Mouse (Mus musculus): ENCODE results near the gene Pdlim3. TPM values are rescaled to one million over a fixed set of nuclear protein-coding genes. Genes with fewer than 3 reads are reported as not detected.

Gene Pdlim3
- polyA plus RNA-seq, 1 experiment from 2014 or later, result 10.3 TPM

DNA sequence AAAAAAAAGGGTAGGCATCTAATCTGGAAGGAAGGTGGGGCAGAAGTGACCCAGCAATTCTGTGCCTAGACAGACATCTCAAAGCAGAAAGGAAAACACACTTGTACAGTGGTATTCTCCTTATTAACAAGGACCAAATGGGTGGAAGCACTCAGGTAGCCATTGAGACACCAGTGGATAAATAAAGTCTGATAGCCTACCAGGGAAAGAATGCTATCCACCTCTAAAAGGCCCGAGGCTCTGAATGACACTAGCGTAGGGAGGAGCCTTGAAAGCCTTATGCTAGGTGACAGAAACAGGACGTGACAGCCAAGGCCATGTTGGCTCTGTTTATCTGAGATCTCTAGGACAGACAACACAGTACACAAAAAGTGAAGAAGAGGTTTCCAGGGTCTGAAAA, 31.2 kb downstream of the Pdlim3 start:
- ATAC-seq (ENCODE audit: insufficient number of reproducible peaks, low FRiP score, low TSS enrichment, low read depth) (no peak), DNase-seq (ENCODE audit: low spot score) (no peak)
- H3K27ac ChIP-seq (replicated peaks; ENCODE audit: low read depth, low read length), result no peak overlapping the region
- no peaks in the 10 kb centered on the region for H3K9me3 ChIP-seq (ENCODE audit: control insufficient read depth, low read length)
- no peak overlapping the region for H3K4me2 ChIP-seq (ENCODE audit: low read depth, severe bottlenecking)
- H3K9ac ChIP-seq (ENCODE audit: low read length), result no peak overlapping the region
- H3K27me3 ChIP-seq (ENCODE audit: control insufficient read depth, insufficient read depth, low read length), result no peaks in the 10 kb centered on the region
- no peaks in the 10 kb centered on the region for H3K36me3 ChIP-seq (ENCODE audit: control insufficient read depth, insufficient read depth, low read length)
- WGBS, result 92% methylated on average over 3 of the region's 3 CpGs
- H3K4me1 ChIP-seq (ENCODE audit: control insufficient read depth, insufficient read depth, low read length), result no peaks in the 10 kb centered on the region
- H3K4me3 ChIP-seq (ENCODE audit: low read depth, low read length), result no peak overlapping the region

DNA sequence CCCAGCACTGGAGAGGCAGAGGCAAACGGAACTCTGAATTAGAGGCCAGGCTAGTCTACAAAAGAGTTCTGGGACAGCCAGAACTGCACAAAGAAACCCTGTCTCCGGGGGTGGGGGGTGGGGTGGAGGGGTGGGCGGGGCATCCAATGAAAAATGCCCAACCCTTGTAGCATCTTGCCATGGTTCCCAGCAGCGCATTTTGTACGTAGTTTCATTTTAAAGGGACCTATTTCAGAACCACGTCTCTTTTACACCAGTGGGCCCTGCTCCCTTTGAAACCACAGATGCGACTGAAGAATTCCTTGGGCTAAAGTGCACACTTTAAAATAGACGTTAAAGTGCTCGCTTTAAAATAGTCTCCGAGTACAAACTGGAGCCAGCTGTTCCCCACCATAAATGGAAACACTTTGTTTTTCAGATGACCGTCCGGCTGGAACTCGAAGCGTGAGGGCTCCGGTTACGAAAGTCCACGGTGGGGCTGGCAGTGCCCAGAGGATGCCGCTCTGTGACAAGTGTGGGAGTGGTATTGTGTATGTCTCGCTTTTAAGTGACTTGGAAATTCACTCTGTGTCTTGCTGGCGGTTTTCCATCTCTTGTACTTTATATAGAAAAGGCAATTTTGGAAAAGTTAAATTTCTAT, 31.9 kb downstream of the Pdlim3 start:
- H3K9me3 ChIP-seq (ENCODE audit: control insufficient read depth, low read length), result no peaks in the 10 kb centered on the region
- no peak overlapping the region for H3K9ac ChIP-seq (ENCODE audit: low read length)
- H3K4me1 ChIP-seq (ENCODE audit: control insufficient read depth, insufficient read depth, low read length), result no peaks in the 10 kb centered on the region
- H3K4me2 ChIP-seq (ENCODE audit: low read depth, severe bottlenecking), result no peak overlapping the region
- no peaks in the 10 kb centered on the region for H3K27me3 ChIP-seq (ENCODE audit: control insufficient read depth, insufficient read depth, low read length)
- ATAC-seq (ENCODE audit: insufficient number of reproducible peaks, low FRiP score, low TSS enrichment, low read depth), result no peak
- H3K27ac ChIP-seq (replicated peaks; ENCODE audit: low read depth, low read length), result no peak overlapping the region
- WGBS, result 69% methylated on average over 20 of the region's 20 CpGs
- H3K4me3 ChIP-seq (ENCODE audit: low read depth, low read length), result no peak overlapping the region
- DNase-seq (ENCODE audit: low spot score), result no peak
- H3K36me3 ChIP-seq (ENCODE audit: control insufficient read depth, insufficient read depth, low read length), result no peaks in the 10 kb centered on the region

DNA sequence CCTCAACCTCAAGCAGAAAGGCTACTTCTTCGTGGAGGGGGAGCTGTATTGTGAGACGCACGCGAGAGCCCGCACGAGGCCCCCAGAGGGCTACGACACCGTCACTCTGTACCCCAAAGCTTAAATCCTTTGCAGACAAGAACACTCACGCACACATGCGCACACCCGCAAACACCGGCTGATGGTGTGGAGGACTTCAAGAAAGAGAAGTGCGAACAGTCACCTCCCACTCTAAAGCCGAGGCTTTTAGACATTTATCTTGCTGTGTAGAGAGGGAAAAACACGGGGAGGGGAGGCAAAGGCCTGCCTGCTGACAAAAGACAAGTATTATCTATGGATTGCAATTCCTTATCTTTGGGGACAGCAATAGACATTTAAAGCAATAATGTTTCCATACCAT, 33.6 kb downstream of the Pdlim3 start:
- no peak overlapping the region for H3K4me3 ChIP-seq (ENCODE audit: low read depth, low read length)
- no peaks in the 10 kb centered on the region for H3K36me3 ChIP-seq (ENCODE audit: control insufficient read depth, insufficient read depth, low read length)
- H3K27ac ChIP-seq (replicated peaks; ENCODE audit: low read depth, low read length), result no peak overlapping the region
- 87% methylated on average over 15 of the region's 15 CpGs for WGBS
- no peaks in the 10 kb centered on the region for H3K27me3 ChIP-seq (ENCODE audit: control insufficient read depth, insufficient read depth, low read length)
- no peaks in the 10 kb centered on the region for H3K4me1 ChIP-seq (ENCODE audit: control insufficient read depth, insufficient read depth, low read length)
- ATAC-seq (ENCODE audit: insufficient number of reproducible peaks, low FRiP score, low TSS enrichment, low read depth) (no peak), DNase-seq (ENCODE audit: low spot score) (no peak)
- no peak overlapping the region for H3K4me2 ChIP-seq (ENCODE audit: low read depth, severe bottlenecking)
- no peaks in the 10 kb centered on the region for H3K9me3 ChIP-seq (ENCODE audit: control insufficient read depth, low read length)
- H3K9ac ChIP-seq (ENCODE audit: low read length), result no peak overlapping the region

- Histone ChIP-seq H3K27ac (replicated peaks; ENCODE audit: low read depth, low read length) (no peak overlapping the region), H3K27me3 (ENCODE audit: control insufficient read depth, insufficient read depth, low read length) (no peaks in the 10 kb centered on the region), H3K9ac (ENCODE audit: low read length) (no peak overlapping the region), H3K4me3 (ENCODE audit: low read depth, low read length) (no peak overlapping the region), H3K4me1 (ENCODE audit: control insufficient read depth, insufficient read depth, low read length) (no peaks in the 10 kb centered on the region), H3K36me3 (ENCODE audit: control insufficient read depth, insufficient read depth, low read length) (no peaks in the 10 kb centered on the region), H3K4me2 (ENCODE audit: low read depth, severe bottlenecking) (no peak overlapping the region), H3K9me3 (ENCODE audit: control insufficient read depth, low read length) (no peaks in the 10 kb centered on the region)
- WGBS, result 95% methylated on average over 7 of the region's 7 CpGs
- DNase-seq (ENCODE audit: low spot score), result no peak
- no peak for ATAC-seq (ENCODE audit: insufficient number of reproducible peaks, low FRiP score, low TSS enrichment, low read depth)
Measured at GRCm38 (mm10) chr8:45920392-45920791, 35.1 kb downstream of the Pdlim3 start.

GRCm38 (mm10) chr8:45922116-45922515, 36.9 kb downstream of the Pdlim3 start:
- Histone ChIP-seq H3K9ac (ENCODE audit: low read length) (no peak overlapping the region), H3K4me3 (ENCODE audit: low read depth, low read length) (no peak overlapping the region), H3K36me3 (ENCODE audit: control insufficient read depth, insufficient read depth, low read length) (no peaks in the 10 kb centered on the region), H3K27me3 (ENCODE audit: control insufficient read depth, insufficient read depth, low read length) (no peaks in the 10 kb centered on the region), H3K4me2 (ENCODE audit: low read depth, severe bottlenecking) (no peak overlapping the region), H3K9me3 (ENCODE audit: control insufficient read depth, low read length) (no peaks in the 10 kb centered on the region), H3K27ac (replicated peaks; ENCODE audit: low read depth, low read length) (no peak overlapping the region), H3K4me1 (ENCODE audit: control insufficient read depth, insufficient read depth, low read length) (no peaks in the 10 kb centered on the region)
- WGBS, result 96% methylated on average over 7 of the region's 7 CpGs
- no peak for ATAC-seq (ENCODE audit: insufficient number of reproducible peaks, low FRiP score, low TSS enrichment, low read depth)
- DNase-seq (ENCODE audit: low spot score), result no peak

GRCm38 (mm10) chr8:45934582-45935014, 49.3 kb downstream of the Pdlim3 start, which contains the start of gene Ccdc110:
Gene Ccdc110 (plus strand): TSS chr8:45934619.
- H3K27me3 ChIP-seq (ENCODE audit: control insufficient read depth, insufficient read depth, low read length), result no peaks in the 10 kb centered on the region
- ATAC-seq (ENCODE audit: insufficient number of reproducible peaks, low FRiP score, low TSS enrichment, low read depth) (peak; percentile 62; the same call in 1 of the 2 replicates), DNase-seq (ENCODE audit: low spot score) (peak; percentile 99)
- no peaks in the 10 kb centered on the region for H3K36me3 ChIP-seq (ENCODE audit: control insufficient read depth, insufficient read depth, low read length)
- H3K9me3 ChIP-seq (ENCODE audit: control insufficient read depth, low read length), result no peaks in the 10 kb centered on the region
- peak within 1 kb of the TSS; percentile 40; the same call in 1 of the 2 replicates for H3K4me2 ChIP-seq (ENCODE audit: low read depth, severe bottlenecking)
- no peaks in the 10 kb centered on the region for H3K4me1 ChIP-seq (ENCODE audit: control insufficient read depth, insufficient read depth, low read length)
- H3K9ac ChIP-seq (ENCODE audit: low read length), result no peak within 1 kb of the TSS
- H3K4me3 ChIP-seq (ENCODE audit: low read depth, low read length), result peak within 1 kb of the TSS; percentile 19
- no peak within 1 kb of the TSS for H3K27ac ChIP-seq (replicated peaks; ENCODE audit: low read depth, low read length)
- WGBS, result 3% methylated on average over 23 of the region's 23 CpGs

DNA sequence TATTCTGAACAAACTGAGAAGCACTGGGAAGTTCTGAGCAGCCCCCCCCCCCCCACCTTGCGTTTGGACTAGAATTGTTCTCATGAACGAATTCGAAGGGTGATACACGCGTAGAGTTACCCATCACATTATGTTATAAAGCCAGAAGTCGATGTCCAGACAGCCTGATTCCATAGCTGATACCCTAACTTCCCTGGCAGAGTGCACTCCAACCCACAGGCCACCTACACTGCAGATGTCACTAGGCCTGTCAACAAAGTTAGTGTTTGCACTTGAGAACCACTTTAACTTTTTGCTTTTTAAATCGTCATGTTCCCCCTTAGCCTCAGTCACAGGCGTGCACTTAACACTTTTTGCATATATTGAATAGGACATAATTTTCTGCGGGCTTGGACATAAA, 51.7 kb downstream of the Pdlim3 start:
- no peak for ATAC-seq (ENCODE audit: insufficient number of reproducible peaks, low FRiP score, low TSS enrichment, low read depth)
- WGBS, result 92% methylated on average over 9 of the region's 9 CpGs
- H3K9me3 ChIP-seq (ENCODE audit: control insufficient read depth, low read length), result no peaks in the 10 kb centered on the region
- no peak overlapping the region for H3K4me2 ChIP-seq (ENCODE audit: low read depth, severe bottlenecking)
- H3K27ac ChIP-seq (replicated peaks; ENCODE audit: low read depth, low read length), result no peak overlapping the region
- no peaks in the 10 kb centered on the region for H3K4me1 ChIP-seq (ENCODE audit: control insufficient read depth, insufficient read depth, low read length)
- DNase-seq (ENCODE audit: low spot score), result no peak
- no peaks in the 10 kb centered on the region for H3K27me3 ChIP-seq (ENCODE audit: control insufficient read depth, insufficient read depth, low read length)
- H3K9ac ChIP-seq (ENCODE audit: low read length), result no peak overlapping the region
- no peak overlapping the region for H3K4me3 ChIP-seq (ENCODE audit: low read depth, low read length)
- no peaks in the 10 kb centered on the region for H3K36me3 ChIP-seq (ENCODE audit: control insufficient read depth, insufficient read depth, low read length)

- Histone ChIP-seq H3K4me1 (ENCODE audit: control insufficient read depth, insufficient read depth, low read length) (no peaks in the 10 kb centered on the region), H3K4me3 (ENCODE audit: low read depth, low read length) (no peak overlapping the region), H3K9ac (ENCODE audit: low read length) (no peak overlapping the region), H3K27ac (replicated peaks; ENCODE audit: low read depth, low read length) (no peak overlapping the region), H3K36me3 (ENCODE audit: control insufficient read depth, insufficient read depth, low read length) (no peaks in the 10 kb centered on the region), H3K4me2 (ENCODE audit: low read depth, severe bottlenecking) (no peak overlapping the region), H3K27me3 (ENCODE audit: control insufficient read depth, insufficient read depth, low read length) (no peaks in the 10 kb centered on the region), H3K9me3 (ENCODE audit: control insufficient read depth, low read length) (no peaks in the 10 kb centered on the region)
- WGBS, result 91% methylated on average over 4 of the region's 4 CpGs
- DNase-seq (ENCODE audit: low spot score) (no peak), ATAC-seq (ENCODE audit: insufficient number of reproducible peaks, low FRiP score, low TSS enrichment, low read depth) (no peak)
Measured at GRCm38 (mm10) chr8:45946283-45946682, 61.0 kb downstream of the Pdlim3 start.

DNA sequence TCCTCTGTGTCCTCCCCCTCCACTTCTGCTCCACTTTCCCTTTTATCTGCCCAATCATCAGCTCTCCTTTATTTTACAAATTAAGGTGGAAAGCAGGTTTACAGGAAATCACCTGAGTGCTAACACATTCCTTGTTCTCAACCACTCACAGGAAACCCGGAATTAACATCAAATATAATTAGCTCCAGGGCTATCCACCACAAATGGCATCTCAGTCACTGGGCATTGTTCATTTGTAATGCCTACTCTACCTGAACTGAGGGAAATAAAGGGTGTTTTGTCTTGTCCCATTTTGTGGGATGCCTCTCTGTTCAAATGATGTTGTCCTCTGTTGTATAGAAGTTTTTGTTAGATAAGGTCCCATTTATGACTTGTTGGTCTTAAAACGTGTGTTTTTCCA, 65.4 kb downstream of the Pdlim3 start:
- DNase-seq (ENCODE audit: low spot score), result no peak
- Histone ChIP-seq H3K9ac (ENCODE audit: low read length) (no peak overlapping the region), H3K27me3 (ENCODE audit: control insufficient read depth, insufficient read depth, low read length) (no peaks in the 10 kb centered on the region), H3K9me3 (ENCODE audit: control insufficient read depth, low read length) (no peaks in the 10 kb centered on the region), H3K4me2 (ENCODE audit: low read depth, severe bottlenecking) (no peak overlapping the region), H3K4me1 (ENCODE audit: control insufficient read depth, insufficient read depth, low read length) (no peaks in the 10 kb centered on the region), H3K4me3 (ENCODE audit: low read depth, low read length) (no peak overlapping the region), H3K27ac (replicated peaks; ENCODE audit: low read depth, low read length) (no peak overlapping the region), H3K36me3 (ENCODE audit: control insufficient read depth, insufficient read depth, low read length) (no peaks in the 10 kb centered on the region)
- no peak for ATAC-seq (ENCODE audit: insufficient number of reproducible peaks, low FRiP score, low TSS enrichment, low read depth)
- WGBS, result 55% methylated on average over 2 of the region's 2 CpGs
